Mouse (Mus musculus) limb, embryonic 12.5 days (tissue): ENCODE data around the gene Hint3. TPM values are rescaled to one million over a fixed set of nuclear protein-coding genes. Genes with fewer than 3 reads are reported as not detected.

Experiments
- ATAC-seq: fragments of 200-750 bp; cut with Nextera tagmentation; 2 replicates; pipeline ENCODE4 v1.8.0; 2017; ENCODE audit warnings: low read depth, moderate TSS enrichment; ENCODE audit not compliant: insufficient number of reproducible peaks, insufficient read depth, low FRiP score, low TSS enrichment
- H3K27ac ChIP-seq: fragments of 300-500 bp; sonication (generic); 2 replicates; pipeline ENCODE4 v1.5.1; 2016; ENCODE audit warnings: mild to moderate bottlenecking, moderate library complexity
- H3K27me3 ChIP-seq: fragments of 300-500 bp; sonication (generic); 2 replicates; pipeline ENCODE4 v1.6.1; 2016; ENCODE audit warnings: mild to moderate bottlenecking, moderate library complexity
- H3K36me3 ChIP-seq: fragments of 300-500 bp; sonication (generic); 2 replicates; pipeline ENCODE4 v1.6.1; 2016; ENCODE audit warnings: mild to moderate bottlenecking, moderate library complexity
- H3K4me1 ChIP-seq: fragments of 300-500 bp; sonication (generic); replicated peaks from 2 replicates; pipeline ENCODE4 v1.6.1; 2016
- H3K4me2 ChIP-seq: fragments of 300-500 bp; sonication (generic); 2 replicates; pipeline ENCODE4 v1.6.1; 2016; ENCODE audit warnings: mild to moderate bottlenecking, moderate library complexity
- H3K4me3 ChIP-seq: fragments of 300-500 bp; sonication (generic); replicated peaks from 2 replicates; pipeline ENCODE4 v1.5.1; 2016; ENCODE audit warnings: mild to moderate bottlenecking
- H3K9ac ChIP-seq: fragments of 300-500 bp; sonication (generic); replicated peaks from 2 replicates; pipeline ENCODE4 v1.6.1; 2016; ENCODE audit warnings: mild to moderate bottlenecking, moderate library complexity
- H3K9me3 ChIP-seq: fragments of 300-500 bp; sonication (generic); 2 replicates; pipeline ENCODE4 v1.6.1; 2016; ENCODE audit warnings: mild to moderate bottlenecking, moderate library complexity
- WGBS: fragments of 180-500 bp; shearing (Covaris S2); methylation state at CpG from one replicate; pipeline ENCODE4 v1.1.7; 2016; 5-methylcytosine and 5-hydroxymethylcytosine counted together
- polyA plus RNA-seq: library from polyadenylated mRNA; unstranded; fragments of >200 nt; fragmentation: Nextera tagmentation; extraction: Ambion mirVana; gene quantifications from 2 replicates; pipeline ENCODE4 v1.2.1, GENCODE M21; 2016

Gene Hint3
- polyA plus RNA-seq, 1 experiment from 2014 or later, result 17.2 TPM

- ATAC-seq, result no peak
- H3K36me3 ChIP-seq, result peaks cover 66% of the 10 kb centered on the region
- 73% methylated on average over 5 of the region's 5 CpGs for WGBS
Observed at GRCm38 (mm10) chr10:30587037-30587436, 42.4 kb downstream of the Hint3 start.

GRCm38 (mm10) chr10:30585691-30586090 lies 43.7 kb downstream of the Hint3 start:
- no peaks in the 10 kb centered on the region for H3K27me3 ChIP-seq
- H3K36me3 ChIP-seq, result peaks cover 67% of the 10 kb centered on the region
- H3K9ac ChIP-seq, result no peak overlapping the region
- no peak overlapping the region for H3K4me3 ChIP-seq
- WGBS, result 46% methylated on average over 1 of the region's 1 CpGs
- no peak for ATAC-seq
- no peak overlapping the region for H3K27ac ChIP-seq
- H3K4me2 ChIP-seq, result no peak overlapping the region
- no peaks in the 10 kb centered on the region for H3K9me3 ChIP-seq
- no peaks in the 10 kb centered on the region for H3K4me1 ChIP-seq

More at GRCm38 (mm10) chr10:30587037-30587436, 42.4 kb downstream of the Hint3 start:
- Histone ChIP-seq H3K27me3 (no peaks in the 10 kb centered on the region), H3K9me3 (no peaks in the 10 kb centered on the region), H3K27ac (no peak overlapping the region), H3K4me3 (no peak overlapping the region), H3K4me1 (no peaks in the 10 kb centered on the region), H3K9ac (no peak overlapping the region), H3K4me2 (no peak overlapping the region)

GRCm38 (mm10) chr10:30577670-30578280 lies 51.7 kb downstream of the Hint3 start:
- Histone ChIP-seq H3K4me1 (no peaks in the 10 kb centered on the region), H3K4me2 (no peak overlapping the region), H3K36me3 (peaks cover 18% of the 10 kb centered on the region), H3K4me3 (no peak overlapping the region), H3K9me3 (no peaks in the 10 kb centered on the region), H3K9ac (no peak overlapping the region), H3K27ac (no peak overlapping the region), H3K27me3 (no peaks in the 10 kb centered on the region)
- WGBS, result 93% methylated on average over 5 of the region's 5 CpGs
- no peak; the same call in 1 of the 2 replicates for ATAC-seq

GRCm38 (mm10) chr10:30566364-30566763 lies 63.1 kb downstream of the Hint3 start:
- H3K36me3 ChIP-seq, result peaks cover 28% of the 10 kb centered on the region
- H3K9ac ChIP-seq, result no peak overlapping the region

GRCm38 (mm10) chr10:30564651-30565050 lies 64.8 kb downstream of the Hint3 start:
- Histone ChIP-seq H3K4me2 (no peak overlapping the region), H3K4me1 (no peaks in the 10 kb centered on the region), H3K27ac (no peak overlapping the region), H3K9me3 (no peaks in the 10 kb centered on the region), H3K27me3 (no peaks in the 10 kb centered on the region), H3K4me3 (no peak overlapping the region), H3K9ac (no peak overlapping the region), H3K36me3 (peaks cover 36% of the 10 kb centered on the region)
- WGBS, result 97% methylated on average over 3 of the region's 3 CpGs
- no peak for ATAC-seq

More at GRCm38 (mm10) chr10:30566364-30566763, 63.1 kb downstream of the Hint3 start:
- H3K4me2 ChIP-seq, result no peak overlapping the region
- H3K4me1 ChIP-seq, result no peaks in the 10 kb centered on the region
- H3K9me3 ChIP-seq, result no peaks in the 10 kb centered on the region
- no peak for ATAC-seq
- H3K27ac ChIP-seq, result no peak overlapping the region
- no peaks in the 10 kb centered on the region for H3K27me3 ChIP-seq
- no peak overlapping the region for H3K4me3 ChIP-seq

Other genes with a start within 250 kb of the Hint3 start
- 34.4 and 35.2 TPM in 2 replicates for gene Trmt11, start 28.9 kb downstream of the Hint3 start, polyA plus RNA-seq
- gene Ncoa7, start 173.7 kb upstream of the Hint3 start, polyA plus RNA-seq, result 10.1 and 11.3 TPM in 2 replicates
- 2.2 TPM in 2 replicates for gene Hey2, start 213.2 kb upstream of the Hint3 start, polyA plus RNA-seq